Mouse (Mus musculus) liver, embryonic 14.5 days (tissue): ENCODE results near the gene Atp6ap1. TPM values are rescaled to one million over a fixed set of nuclear protein-coding genes. Genes with fewer than 3 reads are reported as not detected.
A peak's percentile ranks its signal among the peaks of the same experiment; 100 is the strongest.

Experiments
- ATAC-seq: fragments of 200-750 bp; cut with Nextera tagmentation; 2 replicates; pipeline ENCODE4 v1.8.0; 2017; ENCODE audit warnings: moderate number of reproducible peaks, mild to moderate bottlenecking, moderate library complexity; ENCODE audit not compliant: insufficient read depth
- DNase-seq, 3 experiments: peaks; one replicate each; pipeline ENCODE4 v3.0.0-alpha.2; 2012 to 2013; ENCODE audit warnings: low read depth in 3 of 3, low spot score in 3 of 3
- H3K27ac ChIP-seq: fragments of 300-500 bp; sonication (generic); 2 replicates; pipeline ENCODE4 v1.5.1; 2014; ENCODE audit warnings: moderate library complexity, mild to moderate bottlenecking, control low read depth, inconsistent platforms
- H3K27me3 ChIP-seq: fragments of 300-500 bp; sonication (generic); 2 replicates; pipeline ENCODE4 v1.6.1; 2014; ENCODE audit warnings: mild to moderate bottlenecking, low read length, moderate library complexity; ENCODE audit not compliant: control insufficient read depth, insufficient read depth
- H3K36me3 ChIP-seq: fragments of 300-500 bp; sonication (generic); replicated peaks from 2 replicates; pipeline ENCODE4 v1.6.1; 2014; ENCODE audit warnings: low read depth; ENCODE audit not compliant: control insufficient read depth, insufficient read depth
- H3K4me1 ChIP-seq, 2 experiments: fragments of 200-500 bp in 1 of 2; fragments of 300-500 bp in 1 of 2; sonication (generic) in 1 of 2; replicated peaks; 2 replicates each; pipeline ENCODE4 v1.6.1; 2012 to 2014; ENCODE audit warnings: antibody characterized with exemption in 1 of 2, inconsistent platforms in 1 of 2, low read length in 1 of 2; ENCODE audit not compliant: control insufficient read depth in 2 of 2, insufficient read depth in 2 of 2
- H3K4me2 ChIP-seq: fragments of 300-500 bp; sonication (generic); 2 replicates; pipeline ENCODE4 v1.6.1; 2014; ENCODE audit warnings: low read depth, mild to moderate bottlenecking, control low read depth, moderate library complexity
- H3K4me3 ChIP-seq, 2 experiments: fragments of 200-500 bp in 1 of 2; fragments of 300-500 bp in 1 of 2; sonication (generic) in 1 of 2; 2 replicates each; pipeline ENCODE4 v1.5.1; 2012 to 2014; ENCODE audit warnings: low read depth in 2 of 2, low read length in 2 of 2, mild to moderate bottlenecking in 2 of 2, control low read depth in 1 of 2, inconsistent platforms in 1 of 2, moderate library complexity in 1 of 2; ENCODE audit not compliant: insufficient read depth in 1 of 2
- H3K9ac ChIP-seq: fragments of 300-500 bp; sonication (generic); replicated peaks from 2 replicates; pipeline ENCODE4 v1.6.1; 2014; ENCODE audit warnings: mild to moderate bottlenecking, control low read depth, moderate library complexity
- H3K9me3 ChIP-seq: fragments of 300-500 bp; sonication (generic); 2 replicates; pipeline ENCODE4 v1.6.1; 2016; ENCODE audit warnings: low read length, mixed read lengths; ENCODE audit not compliant: control insufficient read depth
- CTCF ChIP-seq: IDR thresholded peaks from 2 replicates; pipeline ENCODE4 v1.5.1; 2016; ENCODE audit warnings: antibody characterized with exemption, low read depth, control low read depth
- EP300 ChIP-seq: IDR thresholded peaks from 2 replicates; pipeline ENCODE4 v1.6.1; 2016; ENCODE audit warnings: antibody characterized with exemption, low read depth
- whole genome bisulfite sequencing: fragments of 180-500 bp; shearing (Covaris S2); extraction: QIAGEN DNeasy Blood & Tissue Kit; methylation state at CpG from one replicate; pipeline ENCODE4 v1.1.7; 2014; ENCODE audit not compliant: insufficient replicate concordance; 5-methylcytosine and 5-hydroxymethylcytosine counted together
- polyA plus RNA-seq, 2 experiments: library from polyadenylated mRNA; depleted of rRNA in 1 of 2; stranded (reverse) in 1 of 2; unstranded in 1 of 2; fragments of >200 nt; fragmentation: Nextera tagmentation in 1 of 2; extraction: Ambion mirVana in 1 of 2; gene quantifications; 2 replicates each; pipeline versions ENCODE4 v1.2.1 to v1.2.3; 2012 to 2014

The Atp6ap1 gene
- polyA plus RNA-seq, 2 experiments, result 54.1 to 64.7 TPM

DNA sequence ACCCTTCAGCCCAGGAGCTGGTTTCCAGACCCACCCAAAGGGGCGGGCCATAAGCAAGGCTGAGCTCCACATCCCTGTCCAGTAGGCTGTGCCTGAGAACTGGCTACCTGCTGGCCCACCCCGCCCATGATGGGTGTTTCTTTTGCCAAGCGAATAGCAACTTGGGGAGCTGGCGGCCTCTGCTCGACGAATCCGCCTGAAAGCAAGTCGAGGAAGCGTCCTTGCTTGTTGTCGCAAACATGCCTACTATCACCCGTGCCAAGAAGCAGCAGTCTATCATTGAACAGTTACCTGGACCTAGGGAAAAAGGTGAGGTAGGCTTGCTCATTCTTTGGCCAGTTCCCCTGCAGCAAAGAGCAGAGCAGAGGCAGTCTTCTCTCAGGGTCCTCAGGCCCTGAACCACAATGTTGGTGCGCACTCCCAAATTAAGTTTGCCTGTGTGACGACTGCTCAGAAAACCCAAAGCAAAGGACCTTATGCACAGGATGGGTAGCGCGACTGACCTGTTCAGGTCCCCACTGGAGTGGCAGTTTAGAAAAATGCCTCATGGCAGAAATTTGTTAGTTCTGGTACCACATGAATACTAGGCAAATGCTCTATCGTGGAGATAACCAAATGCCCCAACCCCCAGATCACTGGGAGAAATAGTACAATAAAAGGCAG, 15.0 kb upstream of the Atp6ap1 start, which contains the start of the genes Taz and Dnase1l1:
TSS of gene Taz (plus strand) at position 181 of the 663 bp plus-strand sequence.
TSS of gene Dnase1l1 (minus strand) at position 606 of the 663 bp plus-strand sequence.
- ATAC-seq (peak; percentile 95), DNase-seq (peak; percentile 85 to 87 (median 85))
- Histone ChIP-seq H3K27ac (peak within 1 kb of the TSS; percentile 88), H3K36me3 (no peaks in the 10 kb centered on the region), H3K9me3 (no peaks in the 10 kb centered on the region), H3K4me1 (peaks cover 0 to 12% of the 10 kb centered on the region in 2 experiments; a peak in 3 of 4 replicates), H3K4me2 (peak within 1 kb of the TSS; percentile 91), H3K4me3 (peak within 1 kb of the TSS; percentile 65 to 99), H3K27me3 (no peaks in the 10 kb centered on the region), H3K9ac (peak within 1 kb of the TSS; percentile 78)
- WGBS, result 9% methylated on average over 16 of the region's 16 CpGs
- TF ChIP-seq CTCF, result peak; percentile 51
- no peak for TF ChIP-seq EP300

DNA sequence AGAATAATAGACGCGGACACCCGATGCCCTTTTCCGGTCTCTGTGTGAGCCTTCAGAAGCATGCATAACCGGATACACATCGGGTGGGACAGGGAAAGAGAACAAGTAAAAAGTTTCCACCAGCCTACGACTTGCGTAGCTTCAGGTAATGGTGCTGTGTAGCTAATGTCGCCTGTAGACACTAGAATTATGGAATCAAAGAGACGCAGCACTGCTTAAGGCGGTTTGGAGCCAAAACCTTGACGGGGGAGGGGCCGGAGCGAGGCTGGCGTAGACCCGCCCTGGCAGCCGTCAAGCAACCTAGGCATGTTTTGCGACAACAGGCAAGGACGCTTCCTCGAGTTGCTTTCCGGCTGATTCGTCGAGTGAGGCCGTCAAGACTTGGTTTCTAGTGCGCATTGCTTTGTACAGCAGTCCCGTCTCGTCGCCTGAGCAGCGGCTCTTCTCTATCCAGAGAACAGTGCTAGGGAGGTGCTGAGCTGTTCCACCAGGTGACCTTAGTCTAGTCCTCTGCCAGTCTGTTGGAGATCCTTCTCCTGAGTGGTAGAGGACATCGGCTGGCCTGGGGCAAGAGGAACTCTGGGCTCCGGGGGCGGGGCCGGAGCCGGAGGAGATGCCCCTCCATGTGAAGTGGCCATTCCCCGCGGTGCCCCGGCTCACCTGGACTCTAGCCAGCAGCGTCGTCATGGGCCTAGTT, 14.4 kb upstream of the Atp6ap1 start:
- H3K9ac ChIP-seq, result peak overlapping the region; percentile 74
- DNase-seq (peak; percentile 76 to 81 (median 79)), ATAC-seq (peak; percentile 65)
- H3K4me2 ChIP-seq, result peak overlapping the region; percentile 91
- peak overlapping the region; percentile 88 for H3K27ac ChIP-seq
- H3K36me3 ChIP-seq, result no peaks in the 10 kb centered on the region
- H3K4me3 ChIP-seq, result peak overlapping the region; percentile 65 to 99
- WGBS, result 10% methylated on average over 39 of the region's 39 CpGs
- H3K4me1 ChIP-seq, result peaks cover 0 to 12% of the 10 kb centered on the region in 2 experiments; a peak in 3 of 4 replicates
- TF ChIP-seq CTCF (no peak), EP300 (no peak)
- H3K27me3 ChIP-seq, result no peaks in the 10 kb centered on the region
- H3K9me3 ChIP-seq, result no peaks in the 10 kb centered on the region

DNA sequence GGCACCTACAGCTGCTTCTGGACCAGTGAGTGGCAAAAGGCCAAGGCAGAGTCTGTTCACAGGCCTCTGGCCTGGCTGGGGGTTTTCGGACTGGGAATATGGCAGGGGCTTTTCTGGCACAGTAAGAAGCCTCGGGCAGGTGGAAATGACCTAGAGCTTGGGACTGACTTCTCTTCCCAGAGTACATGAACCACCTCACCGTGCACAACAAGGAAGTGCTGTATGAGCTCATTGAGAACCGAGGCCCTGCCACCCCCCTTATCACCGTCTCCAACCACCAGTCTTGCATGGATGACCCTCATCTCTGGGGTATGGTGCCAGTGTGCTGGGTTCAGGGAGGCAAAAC, 13.8 kb upstream of the Atp6ap1 start:
- no peak for DNase-seq
- Histone ChIP-seq H3K27ac (peak overlapping the region; percentile 88), H3K4me1 (peaks cover 0 to 12% of the 10 kb centered on the region in 2 experiments; a peak in 3 of 4 replicates), H3K9me3 (no peaks in the 10 kb centered on the region), H3K36me3 (no peaks in the 10 kb centered on the region), H3K4me3 (peak overlapping the region; percentile 65 to 99), H3K27me3 (no peaks in the 10 kb centered on the region), H3K4me2 (peak overlapping the region; percentile 91), H3K9ac (peak overlapping the region; percentile 68)
- TF ChIP-seq EP300, result no peak
- TF ChIP-seq CTCF, result no peak
- ATAC-seq, result no peak
- 27% methylated on average over 5 of the region's 5 CpGs for WGBS

DNA sequence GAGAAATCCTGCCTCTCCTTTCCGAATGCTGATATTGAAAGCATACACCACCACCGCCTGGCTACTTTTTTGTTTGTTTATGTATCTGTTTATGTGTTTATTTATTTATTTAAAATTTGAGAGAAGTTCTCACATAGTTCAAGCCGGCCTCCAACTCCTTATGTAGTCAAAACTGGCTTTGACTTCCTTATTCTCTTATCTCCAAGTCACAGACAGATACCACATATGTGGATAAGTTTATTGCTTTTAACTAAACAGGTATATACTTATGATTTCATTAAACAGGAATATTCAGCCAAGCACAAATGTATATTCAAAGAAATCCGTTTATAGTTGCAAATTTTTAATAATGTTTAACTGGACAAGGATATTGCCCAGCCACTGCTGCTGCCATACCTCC, 3.5 kb upstream of the Atp6ap1 start:
- H3K27me3 ChIP-seq, result no peaks in the 10 kb centered on the region
- H3K4me1 ChIP-seq, result peaks cover 0 to 6% of the 10 kb centered on the region in 2 experiments; a peak in 2 of 4 replicates
- H3K9ac ChIP-seq, result no peak overlapping the region
- H3K4me2 ChIP-seq, result no peak overlapping the region
- no peaks in the 10 kb centered on the region for H3K9me3 ChIP-seq
- no peak for ATAC-seq
- no peak overlapping the region for H3K27ac ChIP-seq
- no peaks in the 10 kb centered on the region for H3K36me3 ChIP-seq
- WGBS, result 42% methylated on average over 4 of the region's 4 CpGs
- H3K4me3 ChIP-seq, result no peak overlapping the region
- DNase-seq, result no peak
- TF ChIP-seq CTCF, result no peak
- no peak for TF ChIP-seq EP300

DNA sequence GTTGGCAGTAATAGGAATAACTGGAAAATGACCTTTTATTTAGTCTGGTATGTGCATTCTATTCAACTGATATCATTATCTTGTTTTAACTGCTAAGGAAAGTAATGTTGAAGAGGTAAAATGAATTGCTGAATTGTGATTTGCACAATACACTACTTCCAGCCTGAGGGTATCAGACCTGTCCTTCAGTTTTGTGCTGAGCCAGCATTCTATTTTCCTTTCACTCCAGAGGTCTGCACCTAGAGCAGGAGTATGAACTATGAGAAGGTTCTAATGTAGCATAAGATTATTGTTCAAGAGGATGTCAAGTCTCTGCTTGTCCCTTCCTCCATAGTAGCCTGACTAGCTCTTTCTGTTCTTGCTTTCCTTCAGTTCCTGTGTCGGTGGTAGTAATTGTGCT, 1.5 kb downstream of the Atp6ap1 start:
- TF ChIP-seq EP300, result no peak
- TF ChIP-seq CTCF, result no peak

More for the DNA sequence above, 1.5 kb downstream of the Atp6ap1 start:
- H3K36me3 ChIP-seq, result peaks cover 16% of the 10 kb centered on the region
- no peak overlapping the region for H3K27ac ChIP-seq
- 0 out of 4 replicates have a peak overlapping the region, but pooled peaks of 1 of the 2 experiments have one; percentile 1 for H3K4me3 ChIP-seq
- DNase-seq, result no peak
- H3K4me2 ChIP-seq, result peak overlapping the region; percentile 49
- 46% methylated on average over 1 of the region's 1 CpGs for WGBS
- no peak for ATAC-seq
- H3K9ac ChIP-seq, result no peak overlapping the region
- no peaks in the 10 kb centered on the region for H3K27me3 ChIP-seq
- H3K4me1 ChIP-seq, result peaks cover 0 to 13% of the 10 kb centered on the region in 2 experiments; a peak in 2 of 4 replicates
- no peaks in the 10 kb centered on the region for H3K9me3 ChIP-seq
